Mouse (Mus musculus): ENCODE data around the gene Nav2. TPM values are rescaled to one million over a fixed set of nuclear protein-coding genes. Genes with fewer than 3 reads are reported as not detected.

Nav2 gene
- total RNA-seq, 2 experiments from 2014 or later: 26.8 to 35.3 TPM

DNA sequence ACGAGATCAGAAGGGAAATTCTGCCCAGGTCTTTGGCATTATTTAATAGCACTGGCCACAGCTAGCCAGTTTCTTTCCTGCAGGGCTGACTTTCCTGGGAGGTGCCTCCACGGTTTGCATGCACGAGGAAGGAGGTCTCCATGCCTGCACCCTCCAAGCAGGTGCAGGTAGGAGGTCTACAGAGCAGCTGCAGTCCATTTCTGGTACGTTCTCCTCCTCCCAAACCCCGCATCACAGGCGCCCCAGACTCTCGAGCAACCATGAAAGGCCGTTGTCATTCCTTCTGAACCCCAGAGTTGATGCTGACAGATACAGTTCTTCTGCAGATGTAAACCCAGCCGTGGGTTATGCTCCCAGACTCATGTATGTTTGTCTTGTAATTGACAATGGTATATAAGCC, 472.4 kb downstream of the Nav2 start:
- DNase-seq (ENCODE audit: low spot score in 2 of 2): no peak

DNA sequence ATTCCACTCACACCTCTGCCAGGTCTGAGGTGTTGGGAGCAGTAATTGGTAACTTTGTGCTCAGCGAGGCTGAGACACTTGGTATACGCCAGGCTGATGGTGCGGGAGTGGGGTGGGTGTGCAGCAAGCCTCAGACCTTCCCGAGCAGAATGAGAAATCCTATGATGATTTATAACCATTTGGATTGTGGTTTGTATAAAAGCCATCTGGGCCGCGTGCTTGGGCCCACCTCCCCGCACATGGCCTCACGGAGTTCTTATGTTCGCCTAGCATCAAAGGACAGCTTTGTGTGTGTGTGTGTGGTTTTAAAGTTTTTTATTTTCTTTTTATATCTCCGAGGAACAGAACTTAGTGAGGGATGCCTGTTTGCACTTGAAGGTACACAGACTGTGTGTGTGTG, 474.4 kb downstream of the Nav2 start:
- DNase-seq (ENCODE audit: low spot score in 2 of 2): no peak

DNA sequence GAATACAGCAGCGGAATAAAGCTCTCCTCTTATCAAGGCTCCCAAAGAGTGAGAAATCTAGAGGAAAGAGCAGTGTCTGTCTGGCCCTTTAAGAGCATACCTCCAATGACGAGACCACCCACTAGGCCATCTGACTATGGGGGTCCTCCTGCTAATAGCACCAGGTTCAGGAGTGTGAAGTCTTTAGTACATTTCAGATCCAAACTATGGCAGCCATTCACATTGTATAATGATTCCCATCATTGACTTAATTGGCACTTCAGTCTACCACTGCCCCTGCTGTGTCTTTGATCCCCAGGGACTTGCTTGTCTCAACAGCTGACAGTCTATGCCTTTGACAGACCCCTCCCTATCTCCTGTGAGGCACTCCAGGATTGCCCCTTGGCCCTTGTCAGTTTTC, 479.6 kb downstream of the Nav2 start:
- DNase-seq (ENCODE audit: low spot score in 2 of 2): no peak

- DNase-seq (ENCODE audit: low spot score in 2 of 2): no peak
These were observed 481.8 kb downstream of the Nav2 start for GRCm38 (mm10) chr7:49390312-49390711.

GRCm38 (mm10) chr7:49390829-49391228, 482.3 kb downstream of the Nav2 start:
- no peak for DNase-seq (ENCODE audit: low spot score in 2 of 2)

DNA sequence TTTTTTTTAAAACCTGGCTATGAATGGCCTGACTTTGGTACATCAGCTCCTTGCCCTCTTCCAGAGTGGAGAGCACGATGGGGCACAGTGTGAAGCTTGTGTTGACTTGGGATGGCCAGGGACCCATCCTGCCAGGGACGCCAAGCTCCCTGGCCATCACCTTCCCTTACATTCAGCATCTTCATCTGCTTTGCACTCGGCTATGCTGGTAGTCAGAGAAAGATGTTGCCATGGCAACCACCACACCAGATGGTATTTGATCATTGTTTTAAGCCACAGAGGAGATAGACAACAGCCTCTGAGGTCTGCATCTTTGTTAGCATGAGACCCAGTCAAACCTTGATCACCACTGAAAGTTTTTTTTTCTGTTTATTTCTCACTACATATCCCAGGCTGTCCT, 483.7 kb downstream of the Nav2 start:
- no peak for DNase-seq (ENCODE audit: low spot score in 2 of 2)

- no peak for DNase-seq (ENCODE audit: low spot score in 2 of 2)
These were observed 484.3 kb downstream of the Nav2 start for GRCm38 (mm10) chr7:49392834-49393233.

DNA sequence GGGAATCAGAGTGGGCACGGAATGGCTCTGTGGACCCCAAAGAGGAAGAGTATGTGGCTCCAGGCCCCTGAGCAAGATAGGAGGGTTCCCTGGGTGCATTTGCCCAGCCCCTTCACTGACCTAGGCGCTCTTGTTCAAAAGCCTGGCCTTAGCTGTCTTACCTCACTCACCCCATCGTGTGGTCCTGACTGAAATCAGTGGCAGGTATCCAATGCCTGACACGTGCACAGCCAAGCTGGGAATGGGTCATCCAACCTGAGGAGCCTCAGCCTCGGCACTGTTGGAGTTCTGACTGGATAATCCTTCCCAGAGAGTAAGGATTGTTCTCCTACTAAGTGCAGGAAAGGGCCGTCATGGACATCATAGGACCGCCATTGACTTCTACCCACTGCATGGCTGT, 485.3 kb downstream of the Nav2 start:
- DNase-seq (ENCODE audit: low spot score in 2 of 2): no peak

DNA sequence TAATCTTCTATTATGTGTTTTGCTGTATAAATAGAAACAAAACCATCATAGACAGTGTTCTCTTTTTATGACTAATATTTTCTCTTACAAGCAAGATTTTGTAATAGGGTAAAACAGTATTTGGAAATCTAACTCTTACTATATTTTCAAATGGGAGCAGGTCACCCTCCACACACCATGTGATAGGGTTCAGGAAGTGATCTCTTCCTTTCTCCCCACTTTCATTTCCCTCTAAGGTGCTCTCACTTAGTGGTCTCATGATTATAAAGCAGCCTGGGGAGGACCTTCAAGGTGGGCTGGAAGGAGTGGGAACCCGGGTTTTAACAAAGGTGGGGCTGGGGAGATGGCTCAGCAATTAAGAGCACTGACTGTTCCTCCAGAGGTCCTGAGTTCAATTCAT, 487.7 kb downstream of the Nav2 start:
- no peak for DNase-seq (ENCODE audit: low spot score in 2 of 2)

- DNase-seq (ENCODE audit: low spot score in 2 of 2): peak in 1 of 2 experiments; percentile 25
These were observed 489.0 kb downstream of the Nav2 start for GRCm38 (mm10) chr7:49397441-49398003.

GRCm38 (mm10) chr7:49398020-49398516, 489.6 kb downstream of the Nav2 start:
- no peak for DNase-seq (ENCODE audit: low spot score in 2 of 2)

DNA sequence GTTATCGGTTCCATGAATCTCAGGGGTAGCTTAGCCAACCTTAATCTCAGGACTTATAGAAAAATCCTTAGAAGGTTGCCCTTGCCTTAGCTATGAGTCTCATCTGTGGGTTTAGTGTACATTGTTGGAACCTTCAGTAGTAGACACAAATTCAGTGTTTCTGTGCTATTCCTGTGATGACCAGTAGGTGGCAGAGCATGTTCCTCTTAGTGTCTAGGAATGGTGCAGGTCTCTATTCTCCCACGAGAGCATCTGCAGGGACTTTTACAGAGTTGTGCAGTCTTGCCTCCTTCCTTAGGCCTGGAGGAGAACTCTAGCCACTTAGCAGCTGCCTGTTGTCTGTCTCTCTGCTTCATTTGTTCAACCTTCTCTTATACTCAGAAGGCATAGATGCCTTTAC, 490.8 kb downstream of the Nav2 start:
- peak in 1 of 2 experiments; percentile 30 for DNase-seq (ENCODE audit: low spot score in 2 of 2)

GRCm38 (mm10) chr7:49400463-49400862, 491.9 kb downstream of the Nav2 start:
- DNase-seq (ENCODE audit: low spot score in 2 of 2): no peak

- no peak for DNase-seq (ENCODE audit: low spot score in 2 of 2)
These were observed 494.0 kb downstream of the Nav2 start for GRCm38 (mm10) chr7:49402526-49402925.

GRCm38 (mm10) chr7:49407688-49408087, 499.2 kb downstream of the Nav2 start:
- no peak for DNase-seq (ENCODE audit: low spot score in 2 of 2)

GRCm38 (mm10) chr7:49408625-49409024, 500.1 kb downstream of the Nav2 start:
- no peak for DNase-seq (ENCODE audit: low spot score in 2 of 2)

DNA sequence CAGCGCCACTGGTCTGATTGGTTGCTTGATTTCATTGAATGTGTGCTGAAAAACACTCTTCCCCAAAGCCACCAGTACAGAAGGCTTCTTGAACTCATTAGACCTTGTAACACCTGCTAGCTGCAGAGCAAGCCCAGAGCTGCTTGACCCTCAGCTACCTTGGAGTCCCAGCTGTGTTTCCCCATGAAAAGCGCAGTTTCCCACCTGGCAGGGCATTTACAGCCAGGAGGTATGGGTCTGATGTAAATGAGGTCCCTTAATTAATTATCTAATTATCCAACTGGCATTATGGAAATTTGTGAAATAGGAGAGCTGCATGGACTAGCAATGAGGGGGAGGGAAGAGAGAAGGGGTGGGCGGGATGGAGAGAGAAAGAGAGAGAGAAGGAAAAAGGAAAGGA, 500.7 kb downstream of the Nav2 start:
- no peak for DNase-seq (ENCODE audit: low spot score in 2 of 2)

DNA sequence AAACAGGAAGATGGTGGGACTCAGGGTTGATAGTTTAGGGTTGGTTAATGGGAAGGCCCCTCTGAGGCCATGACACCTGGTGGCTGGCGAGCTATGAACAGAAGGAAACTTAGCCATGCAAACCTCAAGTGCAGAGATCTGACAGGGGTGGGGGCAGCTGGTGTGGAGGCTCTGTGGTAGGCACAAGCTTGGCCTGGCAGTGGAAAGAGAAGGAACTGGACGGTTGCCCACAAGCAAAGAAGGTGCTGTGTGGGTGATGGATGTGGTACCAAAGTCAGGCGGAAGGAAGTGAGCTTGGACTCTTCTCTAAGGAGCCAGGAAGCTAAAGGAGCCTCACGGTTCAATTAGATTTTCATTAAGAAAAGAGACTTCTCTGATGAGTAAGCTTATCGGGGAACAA, 501.7 kb downstream of the Nav2 start:
- no peak for DNase-seq (ENCODE audit: low spot score in 2 of 2)

- DNase-seq (ENCODE audit: low spot score in 2 of 2): no peak
These were observed 502.4 kb downstream of the Nav2 start for GRCm38 (mm10) chr7:49410892-49411291.

DNA sequence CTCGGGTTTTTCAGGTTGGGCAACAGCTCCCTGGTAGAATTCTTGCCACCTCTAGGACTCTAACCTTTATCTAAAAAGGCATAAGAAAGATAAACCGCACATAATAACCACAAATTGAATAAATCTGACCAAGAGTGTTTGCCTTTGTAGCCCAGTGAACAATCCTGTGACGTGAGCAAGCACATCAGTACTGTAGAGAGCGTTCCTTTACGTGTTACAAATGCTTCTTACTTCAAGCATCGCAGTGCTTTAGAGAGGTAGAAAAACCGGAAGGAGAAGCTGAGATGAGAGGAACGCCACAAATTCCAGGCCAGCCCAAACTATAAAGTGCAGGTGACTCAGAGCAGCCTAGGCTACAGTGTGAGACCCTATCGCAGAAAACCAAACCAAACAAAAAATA, 503.3 kb downstream of the Nav2 start:
- DNase-seq (ENCODE audit: low spot score in 2 of 2): no peak

- DNase-seq (ENCODE audit: low spot score in 2 of 2): no peak
These were observed 506.6 kb downstream of the Nav2 start for GRCm38 (mm10) chr7:49415131-49415530.

DNA sequence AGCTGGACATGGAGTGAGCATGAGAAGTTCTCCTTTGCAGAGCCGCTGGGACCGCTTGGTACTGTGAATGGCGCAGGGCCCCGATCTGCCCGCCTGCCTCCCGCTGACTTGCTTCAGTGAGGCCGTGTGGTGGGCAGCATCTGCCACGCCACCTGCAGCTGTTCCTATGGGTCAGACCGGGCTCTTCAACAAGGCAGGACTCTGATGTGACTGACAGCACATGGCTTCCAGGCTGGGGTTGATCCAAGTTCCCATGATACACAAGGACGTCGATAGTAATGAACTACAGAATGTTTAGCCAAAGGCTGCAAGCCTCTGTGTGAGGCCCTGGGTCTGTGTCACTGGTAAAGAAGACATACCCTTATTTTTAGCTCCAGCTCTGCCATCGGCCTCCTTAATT, 507.2 kb downstream of the Nav2 start:
- no peak for DNase-seq (ENCODE audit: low spot score in 2 of 2)

DNA sequence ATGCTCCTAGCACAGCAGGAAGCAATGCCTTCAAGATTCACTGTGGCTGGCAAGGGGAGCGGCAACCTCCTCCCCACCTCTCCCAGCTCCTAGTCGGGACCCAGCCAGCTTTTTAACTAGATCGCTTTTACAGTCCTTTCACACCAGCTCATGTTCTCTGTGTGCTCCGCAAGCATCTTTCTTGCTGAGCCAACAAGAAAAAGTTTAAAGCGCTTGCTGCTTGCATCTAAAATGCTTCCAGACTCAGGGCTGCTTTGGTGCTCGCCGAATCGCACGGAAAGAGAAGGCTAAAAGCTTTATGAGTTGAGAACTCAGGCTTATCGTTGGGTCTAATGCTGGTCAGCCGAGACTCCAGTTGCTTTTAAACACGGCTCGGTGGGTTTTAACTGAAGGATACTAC, 510.3 kb downstream of the Nav2 start:
- no peak for DNase-seq (ENCODE audit: low spot score in 2 of 2)
